Mouse (Mus musculus): ENCODE results near the gene Rpl10-ps3. TPM values are rescaled to one million over a fixed set of nuclear protein-coding genes. Genes with fewer than 3 reads are reported as not detected.
A peak's percentile ranks its signal among the peaks of the same experiment; 100 is the strongest.

Gene Rpl10-ps3
- total RNA-seq, 2 experiments from 2014 or later: 805 to 877 TPM

- no peak for DNase-seq
These were observed 33.7 kb downstream of the Rpl10-ps3 start for GRCm38 (mm10) chr9:50311036-50311545.

GRCm38 (mm10) chr9:50305666-50306402, 38.9 kb downstream of the Rpl10-ps3 start:
- DNase-seq: no peak

GRCm38 (mm10) chr9:50305046-50305445, 39.7 kb downstream of the Rpl10-ps3 start:
- no peak for DNase-seq

- DNase-seq: peak; percentile 17
These were observed 40.8 kb downstream of the Rpl10-ps3 start for GRCm38 (mm10) chr9:50304004-50304403.

GRCm38 (mm10) chr9:50301722-50302121, 43.0 kb downstream of the Rpl10-ps3 start:
- no peak for DNase-seq

GRCm38 (mm10) chr9:50298389-50298788, 46.4 kb downstream of the Rpl10-ps3 start:
- no peak for DNase-seq

Other genes with a start within 250 kb of the Rpl10-ps3 start
- under 1 TPM; 0.30 to 0.51 TPM for gene Plet1, start 149.6 kb upstream of the Rpl10-ps3 start, total RNA-seq (2021)
- 10 to 100 TPM; 62.0 to 72.7 TPM for gene Pts, start 183.8 kb upstream of the Rpl10-ps3 start, total RNA-seq (2021)
- 1 to 10 TPM; 5.3 to 6.5 TPM for gene Il18, start 209.9 kb upstream of the Rpl10-ps3 start, total RNA-seq (2021)
- gene Bco2, start 210.2 kb upstream of the Rpl10-ps3 start, total RNA-seq (2021): 1 to 10 TPM; 3.1 to 3.3 TPM
- gene Tex12, start 216.4 kb upstream of the Rpl10-ps3 start, total RNA-seq (2021): not detected